Mouse (Mus musculus): ENCODE results near the gene Pid1.

Gene Pid1

DNA sequence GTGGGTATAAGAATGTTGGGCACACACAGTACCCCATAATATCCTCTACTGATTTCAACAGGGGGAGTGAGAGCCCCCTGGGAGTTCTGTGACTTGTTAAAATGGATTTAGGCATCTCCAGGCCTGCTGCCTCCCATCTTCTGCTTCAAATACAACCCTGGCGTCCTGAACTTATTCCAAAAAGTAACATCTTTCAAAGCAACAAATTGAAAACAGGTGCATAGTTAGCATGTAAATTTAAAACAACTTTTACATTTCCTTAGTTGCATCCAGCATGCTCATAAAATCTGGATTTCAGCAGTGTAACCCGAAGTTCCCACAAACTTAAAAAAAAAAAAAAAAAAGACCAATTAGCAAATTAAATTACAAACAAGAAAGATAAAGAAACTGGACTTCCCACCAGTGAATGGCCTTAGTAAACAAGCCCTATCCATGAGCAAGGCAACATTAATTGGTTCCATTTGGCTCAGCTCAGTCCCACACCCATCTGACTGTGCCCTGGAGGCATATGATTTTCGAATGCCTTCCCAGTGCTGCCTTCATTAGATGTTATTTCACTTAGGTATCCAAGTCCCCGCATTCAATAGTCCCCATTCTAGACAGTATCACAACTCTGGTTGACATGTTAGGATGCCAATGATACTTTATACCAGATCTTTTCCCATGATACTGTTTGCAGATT lies 177.1 kb downstream of the Pid1 start:
- no peak for DNase-seq (ENCODE audit: low spot score in 2 of 2)

DNA sequence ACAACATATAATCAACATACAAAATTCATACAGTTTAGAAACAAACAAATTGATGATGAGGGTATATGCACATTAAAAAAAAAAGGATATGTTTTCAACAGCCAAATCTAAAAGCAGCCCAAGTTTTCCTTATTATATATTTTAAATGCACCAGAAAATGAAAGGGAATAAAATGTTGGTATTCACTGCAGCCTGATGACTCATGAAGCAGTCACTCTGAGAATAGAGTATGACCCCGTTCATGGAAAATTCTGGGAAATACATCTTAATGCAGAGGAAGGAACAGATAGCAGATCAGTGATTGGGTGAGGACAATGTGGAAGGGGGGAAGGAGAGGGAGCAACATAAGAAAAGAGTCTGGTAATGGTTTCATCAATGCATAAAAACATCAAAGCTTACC lies 186.3 kb downstream of the Pid1 start:
- DNase-seq (ENCODE audit: low spot score in 2 of 2): no peak

DNA sequence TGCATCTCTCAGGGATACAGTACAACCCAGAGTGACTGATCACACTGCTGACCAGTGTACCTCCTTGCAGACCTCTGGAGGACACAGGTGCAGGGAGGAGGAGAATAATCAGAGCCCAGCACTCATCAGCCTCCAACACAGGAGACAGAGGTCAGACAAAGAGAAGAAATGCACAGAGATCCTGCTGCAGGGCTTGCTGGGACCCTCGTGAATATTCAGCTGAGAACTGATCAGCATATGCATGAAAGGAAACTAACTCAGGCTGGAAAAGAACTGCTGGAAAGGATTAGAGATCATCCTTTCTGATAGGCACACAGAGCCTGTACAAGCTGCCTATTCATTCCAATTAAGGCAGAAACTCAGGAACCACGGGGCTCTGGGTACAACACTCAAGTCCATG lies 186.9 kb downstream of the Pid1 start:
- no peak for DNase-seq (ENCODE audit: low spot score in 2 of 2)

DNA sequence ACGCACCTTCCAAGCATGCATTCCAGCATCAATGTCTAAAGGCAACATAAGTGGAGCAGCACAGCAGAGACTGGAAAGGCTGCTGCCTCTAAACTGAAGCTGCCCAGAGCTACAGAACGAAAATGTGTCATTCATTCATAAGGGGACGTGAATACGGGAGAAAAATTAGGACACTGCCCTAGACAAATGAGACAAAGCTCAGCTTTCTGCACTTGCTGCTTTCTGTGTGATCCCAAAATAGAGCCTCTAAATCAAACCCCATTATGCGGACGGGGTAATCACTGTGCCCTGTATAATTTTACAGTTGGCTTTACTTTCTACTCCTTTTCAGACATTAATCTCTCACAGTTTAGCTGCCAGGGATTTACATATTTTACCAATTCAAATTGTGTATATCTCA lies 191.0 kb downstream of the Pid1 start:
- DNase-seq (ENCODE audit: low spot score in 2 of 2): no peak

DNA sequence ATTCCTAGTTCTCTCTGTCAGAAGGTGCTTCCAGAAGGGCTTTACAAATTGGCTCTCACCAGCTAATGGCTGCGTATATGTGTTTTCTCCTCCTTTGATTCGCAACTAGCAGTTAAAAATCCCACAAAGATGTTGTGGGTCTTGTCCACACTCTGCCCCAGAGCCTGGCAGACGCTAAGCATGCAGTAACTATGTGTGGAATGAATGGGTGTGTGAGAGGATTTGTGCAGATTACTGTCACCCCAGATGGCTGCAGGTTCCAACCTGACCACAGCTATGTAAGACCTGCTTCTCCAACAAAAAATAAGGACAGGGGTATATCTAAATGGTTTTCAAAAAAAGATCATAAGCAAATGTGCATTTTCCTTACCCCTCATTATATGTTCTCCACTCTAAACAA lies 206.2 kb downstream of the Pid1 start:
- DNase-seq (ENCODE audit: low spot score in 2 of 2): no peak

DNA sequence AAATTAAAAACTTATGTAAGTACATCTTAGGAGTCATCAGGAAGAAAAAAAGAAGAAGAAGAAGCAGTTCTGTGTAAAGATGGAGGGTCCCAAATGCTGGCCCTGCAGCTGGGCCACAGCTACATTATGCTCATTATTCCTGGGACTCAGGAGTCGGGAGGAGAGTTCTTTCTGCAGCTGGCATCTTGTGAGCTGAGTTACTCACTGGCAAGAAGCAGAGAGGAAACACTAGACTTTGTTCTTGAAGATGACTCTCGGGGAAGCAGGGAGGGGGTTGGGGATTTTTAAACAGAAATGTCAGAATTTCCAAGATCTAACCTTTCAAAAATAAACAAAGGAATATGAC lies 208.4 kb downstream of the Pid1 start:
- no peak for DNase-seq (ENCODE audit: low spot score in 2 of 2)

DNA sequence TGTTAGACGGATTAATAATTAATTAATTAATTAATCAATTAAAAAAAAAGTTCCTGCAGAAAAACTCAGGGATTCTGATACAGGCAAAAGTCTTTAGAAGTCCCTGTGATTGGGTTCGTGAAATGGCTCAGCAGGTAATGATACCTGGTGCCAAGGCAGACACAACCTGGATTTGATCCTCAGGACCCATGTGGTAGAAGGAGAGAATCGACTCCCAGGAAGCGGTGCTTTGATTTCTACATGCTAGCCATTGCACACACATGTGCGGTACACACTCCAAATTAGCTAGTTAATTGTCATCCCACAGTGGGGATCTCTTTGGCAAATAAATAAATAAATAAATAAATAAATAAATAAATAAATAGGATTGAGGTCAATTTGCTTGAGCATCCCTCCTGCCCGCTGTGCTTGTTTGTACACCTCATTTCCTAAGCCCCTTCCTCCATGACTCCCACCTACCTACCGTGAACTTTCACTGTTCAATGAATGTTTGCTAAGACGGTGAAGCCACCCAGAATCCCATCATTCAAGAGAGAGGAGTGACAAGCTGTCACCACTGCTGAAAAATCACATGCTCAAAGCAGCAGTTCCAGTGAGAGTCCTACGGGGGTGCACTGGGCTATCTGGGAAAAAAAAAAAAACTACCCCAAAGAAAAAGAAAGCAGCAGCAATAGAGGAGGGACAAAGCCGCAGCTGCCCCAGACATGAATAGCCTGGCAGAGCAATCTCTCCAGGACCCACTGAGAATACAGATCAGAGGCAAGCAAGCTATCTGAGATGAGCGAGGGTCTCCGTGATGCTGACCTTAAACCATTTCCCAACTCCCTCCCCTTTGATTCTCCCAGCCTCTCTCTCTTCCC lies 209.0 kb downstream of the Pid1 start:
- DNase-seq (ENCODE audit: low spot score in 2 of 2): no peak

DNA sequence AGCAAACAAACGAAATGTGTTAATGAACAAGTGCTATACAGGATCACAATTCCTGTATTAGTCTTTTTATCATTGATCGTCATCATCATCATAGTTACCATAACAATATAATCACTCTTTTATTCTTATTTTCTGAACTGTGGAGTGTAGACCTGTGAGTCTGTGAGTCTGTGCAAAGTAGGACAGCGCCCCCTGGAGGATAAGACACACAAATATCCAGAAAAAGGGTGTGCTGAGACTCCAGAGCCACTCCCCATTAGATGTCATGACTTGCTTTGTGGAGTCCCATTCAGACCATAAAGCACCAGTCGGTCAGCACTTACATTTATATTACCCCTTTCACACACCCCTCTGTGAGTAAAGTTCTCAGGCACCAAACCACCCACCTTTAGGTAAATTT lies 210.0 kb downstream of the Pid1 start:
- no peak for DNase-seq (ENCODE audit: low spot score in 2 of 2)

DNA sequence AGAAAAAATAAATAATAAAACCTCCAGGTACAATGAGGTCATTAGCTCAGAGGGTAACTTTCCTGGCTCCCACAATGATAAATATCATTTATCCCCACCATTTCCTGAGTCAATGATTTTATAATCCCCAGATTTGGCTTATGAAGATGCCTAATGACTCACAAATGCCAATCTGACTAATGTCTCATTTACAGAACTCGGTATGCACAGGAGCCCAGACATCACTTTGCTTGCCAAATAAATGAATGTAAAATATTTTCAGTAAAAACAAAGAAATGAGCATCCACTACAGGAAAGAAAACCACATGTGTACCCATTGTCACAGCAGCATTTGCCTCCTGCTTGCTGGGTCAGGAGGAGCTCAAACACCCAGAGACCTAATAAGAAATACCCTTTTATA lies 222.4 kb downstream of the Pid1 start:
- no peak for DNase-seq (ENCODE audit: low spot score in 2 of 2)

DNA sequence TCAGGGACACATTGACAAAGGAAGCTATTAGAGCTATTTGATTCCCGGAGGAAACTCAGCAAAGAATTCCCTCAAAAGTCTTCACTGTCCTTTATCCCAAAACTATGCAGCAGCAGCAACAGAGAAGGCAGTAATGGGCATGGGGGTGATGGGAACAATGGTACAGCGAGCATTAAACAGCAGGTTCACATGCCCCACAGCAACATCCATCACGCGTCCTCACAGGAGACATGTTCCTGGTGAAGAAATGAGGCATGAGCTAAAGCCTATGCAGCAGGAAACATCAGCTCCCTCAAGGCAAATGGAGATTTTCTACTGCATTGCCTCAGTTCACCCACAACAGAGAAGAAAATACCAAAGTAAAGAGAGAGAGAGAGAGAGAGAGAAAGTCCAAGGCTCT lies 231.5 kb downstream of the Pid1 start:
- no peak for DNase-seq (ENCODE audit: low spot score in 2 of 2)

DNA sequence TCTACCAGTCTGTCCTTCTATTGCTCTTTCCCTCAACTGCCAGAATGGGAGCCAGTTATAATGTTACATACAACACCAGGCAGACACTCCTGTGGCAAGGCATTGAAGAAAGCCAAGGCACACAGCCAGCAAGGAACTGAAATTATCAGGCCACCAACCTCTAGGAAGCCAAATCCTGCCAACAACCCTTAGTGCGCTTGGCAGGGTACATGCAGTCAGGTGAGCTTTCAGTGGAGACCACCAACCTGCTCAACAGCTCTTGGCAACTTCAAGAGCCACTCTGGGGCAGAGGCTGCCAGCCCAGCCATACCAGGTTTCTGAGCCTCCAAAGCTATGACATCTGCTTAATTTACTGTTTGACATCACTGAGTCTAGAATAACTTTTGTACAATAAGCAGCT lies 232.2 kb downstream of the Pid1 start:
- no peak for DNase-seq (ENCODE audit: low spot score in 2 of 2)

DNA sequence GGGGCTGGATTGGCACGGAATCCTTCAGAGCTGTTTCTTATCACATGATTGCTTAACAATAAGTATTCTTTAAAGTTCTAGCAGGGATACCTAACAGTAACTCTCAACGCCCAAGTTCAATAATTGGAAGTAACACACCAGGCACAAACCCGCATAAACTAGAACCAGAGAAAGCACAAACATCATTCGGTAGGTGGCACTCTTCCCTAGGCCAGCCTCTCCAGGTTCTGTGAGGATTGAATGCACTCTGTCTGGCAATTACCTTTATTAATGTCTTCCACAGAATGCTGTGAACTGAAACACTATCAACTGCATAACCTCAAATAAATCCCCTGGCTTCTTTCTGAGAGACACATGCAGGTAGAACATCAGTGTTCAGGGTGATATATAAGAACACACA lies 235.5 kb downstream of the Pid1 start:
- no peak for DNase-seq (ENCODE audit: low spot score in 2 of 2)

DNA sequence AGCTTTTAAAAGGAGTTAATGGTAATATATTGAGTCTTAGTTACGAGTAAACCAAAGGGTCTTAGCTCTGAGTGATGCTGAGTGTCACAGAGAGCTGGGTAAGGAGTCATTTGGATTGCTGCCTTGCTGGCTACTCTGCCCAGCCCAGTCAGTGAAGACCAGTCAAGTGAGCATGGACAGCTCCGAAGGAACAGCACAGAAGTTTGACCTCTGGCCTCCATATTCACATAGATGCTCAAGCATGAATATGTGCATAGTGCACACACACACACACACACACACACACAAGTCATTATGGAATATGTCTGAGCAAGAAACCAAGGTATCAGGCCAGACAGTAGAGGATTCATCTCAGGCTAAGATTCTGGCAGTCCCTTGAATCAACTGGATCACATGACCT lies 244.7 kb downstream of the Pid1 start:
- no peak for DNase-seq (ENCODE audit: low spot score in 2 of 2)

DNA sequence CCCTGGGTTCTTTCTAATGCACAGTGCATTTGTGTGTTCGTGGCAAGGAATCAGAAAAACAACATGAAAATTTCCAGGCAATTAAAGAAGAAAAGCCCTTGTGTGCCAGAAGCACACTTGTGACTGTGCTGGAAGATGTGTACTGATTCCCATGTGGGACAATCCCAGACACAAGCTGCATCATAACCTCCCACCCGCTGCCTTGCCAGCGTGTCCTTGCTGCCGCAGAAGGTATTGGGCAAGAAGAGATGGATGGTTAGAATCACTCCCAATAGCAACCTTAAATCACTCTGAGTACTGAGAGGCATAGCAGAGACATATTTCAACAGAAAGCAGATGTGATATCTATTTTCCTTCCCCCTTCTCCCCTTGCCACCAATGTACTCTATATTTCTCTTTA lies 257.2 kb downstream of the Pid1 start:
- DNase-seq (ENCODE audit: low spot score in 2 of 2): no peak

DNA sequence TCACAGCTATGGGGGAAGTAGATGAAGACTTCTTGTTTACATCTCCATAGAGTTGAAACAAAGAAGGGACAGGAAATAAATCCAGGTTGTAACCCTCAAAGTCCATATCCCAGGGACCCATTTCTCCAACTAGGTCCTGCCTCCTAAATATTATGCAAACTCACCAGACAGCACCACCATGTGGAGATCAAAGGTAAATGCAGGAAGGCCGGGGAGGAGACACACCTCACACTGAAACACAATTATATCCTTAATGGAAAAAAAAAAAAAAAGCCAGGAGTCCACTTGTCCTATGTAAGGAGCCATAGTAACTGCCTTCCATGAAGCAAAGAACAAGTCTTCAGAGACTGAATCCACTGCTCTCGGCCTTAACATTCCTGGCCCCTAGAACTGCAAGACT lies 261.9 kb downstream of the Pid1 start:
- DNase-seq (ENCODE audit: low spot score in 2 of 2): no peak

DNA sequence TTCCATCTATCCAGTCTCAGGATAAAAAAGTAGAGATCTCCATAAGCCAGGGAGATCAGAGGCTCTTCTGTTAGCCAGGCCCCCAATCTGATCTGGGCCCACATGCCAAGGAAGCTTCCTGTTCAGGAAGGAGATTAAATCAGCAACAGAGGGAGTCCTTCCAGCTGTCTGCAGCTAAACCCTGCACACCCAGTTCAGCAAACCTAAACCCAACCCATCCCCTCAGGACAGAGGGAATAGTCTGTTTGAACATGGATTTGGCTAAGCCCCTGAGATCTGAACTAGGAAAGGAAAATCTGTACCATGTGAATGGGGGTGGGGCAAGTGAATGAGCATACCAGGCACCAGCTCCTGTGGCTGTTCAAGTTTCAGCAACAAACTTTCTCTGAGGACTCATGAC lies 266.6 kb downstream of the Pid1 start:
- DNase-seq (ENCODE audit: low spot score in 2 of 2): no peak

DNA sequence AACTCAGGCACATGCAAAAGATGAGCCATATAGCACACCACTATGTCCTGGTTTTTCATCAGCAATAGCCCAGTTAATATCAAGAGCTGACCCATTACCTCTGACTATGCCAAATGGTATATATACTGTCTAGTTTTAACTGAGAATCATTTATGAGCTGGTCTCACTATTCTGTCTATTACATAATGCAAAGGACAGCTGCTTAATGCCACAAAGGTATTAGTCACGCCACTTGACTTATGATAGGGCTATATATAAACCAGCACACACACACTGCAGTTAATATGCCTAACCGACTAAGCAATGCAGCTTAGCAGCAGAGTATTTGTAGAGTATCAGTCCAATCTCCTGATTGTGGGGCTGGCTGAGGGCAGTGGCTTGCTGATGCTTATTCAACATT lies 270.7 kb downstream of the Pid1 start:
- DNase-seq (ENCODE audit: low spot score in 2 of 2): no peak

DNA sequence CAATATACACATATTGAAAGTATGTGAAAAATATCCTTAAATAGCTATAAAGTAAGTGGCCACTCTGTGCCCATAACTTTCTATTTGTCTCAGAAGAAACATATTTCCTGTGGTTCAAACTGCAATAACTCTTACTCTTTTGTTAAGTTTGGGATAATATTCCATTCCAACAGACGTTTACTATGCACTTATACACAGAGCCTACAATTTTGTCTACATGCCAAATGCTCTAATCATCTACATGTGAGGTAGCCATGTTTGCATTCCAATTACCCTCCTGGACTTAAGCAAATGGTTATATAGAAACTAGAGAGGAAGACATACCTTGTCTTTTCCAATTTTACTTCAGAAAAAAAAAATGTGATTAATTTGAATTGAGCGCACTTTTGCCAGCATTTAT lies 274.3 kb downstream of the Pid1 start:
- DNase-seq (ENCODE audit: low spot score in 2 of 2): no peak

DNA sequence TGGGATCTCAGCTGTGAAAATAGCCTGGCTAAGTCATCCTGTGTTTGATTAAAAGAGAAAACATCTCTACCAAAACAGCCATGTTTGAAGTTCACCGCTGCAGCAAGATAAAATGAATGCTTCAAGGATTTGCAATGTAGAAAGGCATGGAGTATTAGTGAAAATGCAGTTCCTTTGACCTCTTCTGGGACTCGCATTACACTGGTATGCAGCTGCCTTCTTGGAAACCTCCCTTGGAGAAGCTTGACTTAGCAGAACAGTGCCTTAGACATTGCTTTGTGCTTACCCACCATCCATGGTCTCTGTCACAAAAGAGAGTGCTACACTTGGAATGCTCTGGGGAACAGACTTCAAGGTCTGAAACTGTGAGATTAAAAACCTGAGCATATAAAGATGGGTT lies 276.0 kb downstream of the Pid1 start:
- DNase-seq (ENCODE audit: low spot score in 2 of 2): no peak

DNA sequence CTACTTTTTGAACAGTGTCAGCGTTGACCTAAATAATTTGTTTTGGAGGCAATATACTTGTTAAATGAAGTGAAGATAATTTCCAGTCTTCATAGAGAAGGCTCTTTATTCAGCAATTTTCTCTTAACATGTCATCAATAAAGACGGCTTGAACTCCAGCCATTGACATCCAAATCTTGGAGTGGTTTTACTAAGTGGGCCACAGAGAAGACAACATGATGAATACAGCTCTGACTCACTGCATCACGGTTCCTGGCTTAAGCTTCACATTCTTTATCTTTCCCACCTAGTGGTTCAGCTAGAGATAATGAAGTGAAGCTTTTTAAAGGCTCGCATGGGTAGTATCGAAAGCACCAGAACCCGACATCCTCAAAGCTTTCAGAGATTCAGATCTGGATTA lies 276.7 kb downstream of the Pid1 start:
- no peak for DNase-seq (ENCODE audit: low spot score in 2 of 2)

DNA sequence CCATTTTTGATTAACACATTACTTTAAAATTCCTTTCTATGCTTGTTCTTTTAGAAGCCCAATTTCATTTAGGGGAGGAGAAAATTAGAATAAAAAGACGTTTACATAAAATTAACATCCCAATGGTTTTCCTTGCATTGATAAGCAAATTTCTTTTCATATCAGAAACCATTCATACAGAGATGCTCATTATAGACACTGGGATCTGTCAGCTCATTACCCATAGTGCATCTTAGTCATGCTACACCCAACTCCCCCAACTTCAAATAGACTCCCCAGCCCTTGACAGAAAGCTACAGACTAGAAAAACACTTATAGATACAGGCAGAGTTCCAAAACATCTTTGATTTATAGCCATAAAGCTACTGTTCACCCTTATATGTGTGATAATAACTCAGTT lies 277.5 kb downstream of the Pid1 start:
- DNase-seq (ENCODE audit: low spot score in 2 of 2): no peak

DNA sequence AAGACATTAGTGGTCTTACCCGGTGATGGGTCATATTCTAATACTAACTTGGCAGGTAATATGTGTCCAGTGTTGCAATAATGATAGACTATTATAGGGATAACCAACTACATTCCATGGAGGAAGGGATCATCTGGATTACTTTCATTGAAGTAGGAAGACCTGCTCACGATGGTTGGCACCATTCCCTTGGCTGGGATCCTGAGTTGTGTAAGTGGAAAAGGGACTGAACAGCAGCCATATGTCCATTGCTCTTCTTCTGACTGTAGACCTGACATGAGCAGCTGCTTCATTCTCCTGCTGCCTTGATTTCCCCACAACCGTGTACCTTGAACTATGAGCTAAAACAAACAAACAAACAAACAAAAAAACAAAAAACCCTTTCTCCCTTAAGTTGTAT lies 278.6 kb downstream of the Pid1 start:
- DNase-seq (ENCODE audit: low spot score in 2 of 2): no peak

DNA sequence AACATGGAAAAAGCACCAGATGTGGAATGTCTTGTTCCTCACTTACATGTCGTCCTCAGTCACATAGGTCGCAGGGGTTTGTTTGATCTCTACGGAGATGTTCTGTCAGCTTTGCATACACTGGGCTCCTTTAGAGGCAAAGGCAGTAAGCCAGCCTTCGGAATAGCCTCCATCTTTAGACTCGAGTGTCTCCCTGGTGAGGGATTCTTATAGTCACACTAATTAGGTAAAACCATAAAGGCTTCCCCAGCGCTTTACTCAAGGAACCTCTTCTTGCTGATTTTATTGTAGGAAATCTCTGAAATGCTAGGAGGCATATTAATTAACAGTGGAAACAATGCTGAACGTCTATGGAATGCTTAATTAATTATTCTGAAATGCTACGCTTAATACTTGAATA lies 284.4 kb downstream of the Pid1 start:
- DNase-seq (ENCODE audit: low spot score in 2 of 2): no peak

DNA sequence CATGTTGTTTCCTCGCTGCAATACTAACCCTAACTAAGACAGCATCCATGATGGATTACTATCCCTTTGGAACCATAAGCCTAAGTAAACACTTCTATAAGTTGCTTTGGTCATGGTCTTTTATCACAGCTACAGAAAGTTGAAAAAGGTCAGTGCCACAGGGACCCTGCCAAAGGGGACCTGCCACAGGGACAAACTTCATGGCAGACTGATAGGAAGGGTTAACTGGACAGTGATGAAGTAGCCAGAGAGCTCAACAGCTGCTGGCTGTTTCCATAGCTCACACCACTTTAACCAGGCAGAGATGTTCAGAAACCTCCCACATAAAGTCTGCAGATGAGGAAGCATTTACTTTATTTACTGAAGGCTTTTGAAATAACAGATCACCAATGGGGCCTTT lies 287.0 kb downstream of the Pid1 start:
- no peak for DNase-seq (ENCODE audit: low spot score in 2 of 2)

All from natural killer cell, adult 2 months (primary cell).